Mouse (Mus musculus) heart, embryonic 11.5 days (tissue): ENCODE measurements around the gene Tomm34. TPM values are rescaled to one million over a fixed set of nuclear protein-coding genes. Genes with fewer than 3 reads are reported as not detected.
A peak's percentile ranks its signal among the peaks of the same experiment; 100 is the strongest.

Source experiments
- ATAC-seq: fragments of 200-750 bp; cut with Nextera tagmentation; replicated peaks from 2 replicates; pipeline ENCODE4 v1.8.0; 2017; ENCODE audit warnings: moderate library complexity; ENCODE audit not compliant: insufficient number of reproducible peaks, low FRiP score, low TSS enrichment
- H3K27ac ChIP-seq: fragments of 300-500 bp; sonication (generic); 2 replicates; pipeline ENCODE4 v1.5.1; 2014; ENCODE audit warnings: mild to moderate bottlenecking, low read depth, low read length
- H3K27me3 ChIP-seq: fragments of 300-500 bp; sonication (generic); 2 replicates; pipeline ENCODE4 v1.6.1; 2014; ENCODE audit warnings: mild to moderate bottlenecking, low read length, mixed read lengths; ENCODE audit not compliant: control insufficient read depth, insufficient read depth
- H3K36me3 ChIP-seq: fragments of 300-500 bp; sonication (generic); 2 replicates; pipeline ENCODE4 v1.6.1; 2014; ENCODE audit warnings: mild to moderate bottlenecking, low read length, moderate library complexity, mixed read lengths; ENCODE audit not compliant: control insufficient read depth, insufficient read depth
- H3K4me1 ChIP-seq: fragments of 300-500 bp; sonication (generic); 2 replicates; pipeline ENCODE4 v1.6.1; 2014; ENCODE audit warnings: low read length; ENCODE audit not compliant: control insufficient read depth, insufficient read depth
- H3K4me2 ChIP-seq: fragments of 300-500 bp; sonication (generic); 2 replicates; pipeline ENCODE4 v1.6.1; 2014; ENCODE audit warnings: mild to moderate bottlenecking, moderate library complexity
- H3K4me3 ChIP-seq: fragments of 300-500 bp; sonication (generic); 2 replicates; pipeline ENCODE4 v1.5.1; 2014; ENCODE audit warnings: low read depth, low read length
- H3K9ac ChIP-seq: fragments of 300-500 bp; sonication (generic); 2 replicates; pipeline ENCODE4 v1.6.1; 2014; ENCODE audit warnings: mild to moderate bottlenecking, low read depth, low read length, moderate library complexity
- H3K9me3 ChIP-seq: fragments of 300-500 bp; sonication (generic); replicated peaks from 2 replicates; pipeline ENCODE4 v1.6.1; 2016; ENCODE audit warnings: low read length; ENCODE audit not compliant: control insufficient read depth
- WGBS: fragments of 180-500 bp; shearing (Covaris S2); extraction: QIAGEN DNeasy Blood & Tissue Kit; methylation state at CpG from one replicate; pipeline ENCODE4 v1.1.7; 2014; ENCODE audit not compliant: insufficient replicate concordance; 5-methylcytosine and 5-hydroxymethylcytosine counted together
- polyA plus RNA-seq: library from polyadenylated mRNA; unstranded; fragments of >200 nt; fragmentation: Nextera tagmentation; extraction: Ambion mirVana; gene quantifications from 2 replicates; pipeline ENCODE4 v1.2.1, GENCODE M21; 2014

Tomm34 gene
- polyA plus RNA-seq, 1 experiment from 2014 or later, result 56.7 TPM

- Histone ChIP-seq H3K4me2 (no peak overlapping the region), H3K4me1 (peaks cover 5% of the 10 kb centered on the region; the same call in 1 of the 2 replicates), H3K27me3 (peaks cover 3% of the 10 kb centered on the region; the same call in 1 of the 2 replicates), H3K27ac (no peak overlapping the region), H3K9ac (no peak overlapping the region), H3K9me3 (no peaks in the 10 kb centered on the region), H3K4me3 (no peak overlapping the region), H3K36me3 (no peaks in the 10 kb centered on the region)
- 85% methylated on average over 2 of the region's 2 CpGs for WGBS
- ATAC-seq, result no peak
Observed at GRCm38 (mm10) chr2:164041523-164041922, 29.4 kb downstream of the Tomm34 start.

GRCm38 (mm10) chr2:164040949-164041348 lies 30.0 kb downstream of the Tomm34 start:
- Histone ChIP-seq H3K4me1 (peaks cover 5% of the 10 kb centered on the region; the same call in 1 of the 2 replicates), H3K27ac (no peak overlapping the region), H3K9ac (no peak overlapping the region), H3K36me3 (no peaks in the 10 kb centered on the region), H3K9me3 (no peaks in the 10 kb centered on the region), H3K27me3 (peaks cover 3% of the 10 kb centered on the region; the same call in 1 of the 2 replicates), H3K4me2 (no peak overlapping the region), H3K4me3 (no peak overlapping the region)
- no peak for ATAC-seq
- 83% methylated on average over 6 of the region's 6 CpGs for WGBS

- H3K4me2 ChIP-seq, result no peak overlapping the region
- H3K36me3 ChIP-seq, result no peaks in the 10 kb centered on the region
- peaks cover 5% of the 10 kb centered on the region; the same call in 1 of the 2 replicates for H3K4me1 ChIP-seq
- ATAC-seq, result 0 out of 2 replicates have a peak, but pooled peaks have one; percentile 43
- H3K27me3 ChIP-seq, result peaks cover 3% of the 10 kb centered on the region; the same call in 1 of the 2 replicates
- WGBS, result 95% methylated on average over 1 of the region's 1 CpGs
- no peak overlapping the region for H3K27ac ChIP-seq
- no peak overlapping the region for H3K9ac ChIP-seq
- H3K9me3 ChIP-seq, result no peaks in the 10 kb centered on the region
- H3K4me3 ChIP-seq, result no peak overlapping the region
Observed at GRCm38 (mm10) chr2:164038407-164039028, 32.5 kb downstream of the Tomm34 start.

DNA sequence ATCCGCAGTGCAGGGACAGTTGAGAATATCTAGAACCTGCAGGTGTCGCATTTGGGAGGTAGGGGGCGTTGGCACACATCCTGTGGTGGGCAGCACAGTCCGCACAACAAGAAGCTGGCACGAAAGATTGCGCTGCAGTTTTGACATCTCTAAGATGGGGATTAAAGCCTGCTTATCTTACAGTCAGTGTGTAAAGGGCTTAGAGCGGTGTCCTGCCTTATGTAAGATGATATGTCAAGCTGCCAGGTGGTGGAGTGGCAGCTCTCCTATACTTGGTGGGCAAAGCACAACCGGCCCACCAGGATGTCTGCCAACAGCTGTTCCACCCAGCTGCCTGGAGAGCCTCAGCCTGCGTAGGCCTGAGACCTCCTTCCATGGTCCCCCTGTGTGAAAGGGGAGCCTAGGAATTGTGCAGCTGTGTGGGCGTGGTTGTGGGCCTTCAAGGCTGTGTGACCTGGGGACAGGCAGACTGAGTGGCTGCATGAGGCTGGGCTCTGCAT lies 34.4 kb downstream of the Tomm34 start:
- Histone ChIP-seq H3K4me3 (no peak overlapping the region), H3K36me3 (no peaks in the 10 kb centered on the region), H3K4me1 (peaks cover 5% of the 10 kb centered on the region; the same call in 1 of the 2 replicates), H3K27ac (no peak overlapping the region), H3K4me2 (no peak overlapping the region), H3K27me3 (no peaks in the 10 kb centered on the region), H3K9me3 (no peaks in the 10 kb centered on the region), H3K9ac (no peak overlapping the region)
- 30% methylated on average over 10 of the region's 10 CpGs for WGBS
- ATAC-seq, result no peak; the same call in 1 of the 2 replicates

- Histone ChIP-seq H3K4me3 (no peak overlapping the region), H3K4me1 (peaks cover 5% of the 10 kb centered on the region; the same call in 1 of the 2 replicates), H3K9ac (no peak overlapping the region), H3K4me2 (no peak overlapping the region), H3K27ac (no peak overlapping the region), H3K27me3 (no peaks in the 10 kb centered on the region), H3K36me3 (no peaks in the 10 kb centered on the region), H3K9me3 (no peaks in the 10 kb centered on the region)
- 77% methylated on average over 3 of the region's 3 CpGs for WGBS
- ATAC-seq, result no peak
Observed at GRCm38 (mm10) chr2:164032973-164033372, 38.0 kb downstream of the Tomm34 start.

DNA sequence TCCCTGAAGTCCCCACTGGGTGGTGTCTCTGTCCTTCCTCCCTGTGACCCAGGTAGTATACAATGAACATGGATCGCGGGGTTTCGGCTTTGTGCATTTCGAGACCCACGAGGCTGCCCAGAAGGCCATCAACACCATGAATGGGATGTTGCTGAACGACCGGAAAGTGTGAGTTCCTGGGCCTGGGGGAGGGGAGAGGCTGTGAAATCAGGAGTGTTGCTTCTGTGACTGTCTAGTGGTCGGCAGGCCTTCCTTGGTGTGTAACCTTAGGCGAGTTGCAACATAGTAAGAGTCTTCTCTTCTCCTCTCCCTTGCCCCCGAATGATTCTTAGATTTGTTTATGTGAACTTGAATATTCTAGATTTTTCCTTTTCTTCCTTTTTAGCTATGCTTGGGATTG lies 39.8 kb downstream of the Tomm34 start:
- Histone ChIP-seq H3K9ac (no peak overlapping the region), H3K27ac (no peak overlapping the region), H3K4me1 (no peaks in the 10 kb centered on the region), H3K27me3 (no peaks in the 10 kb centered on the region), H3K4me2 (no peak overlapping the region), H3K9me3 (no peaks in the 10 kb centered on the region), H3K36me3 (no peaks in the 10 kb centered on the region), H3K4me3 (no peak overlapping the region)
- WGBS, result 68% methylated on average over 10 of the region's 10 CpGs
- no peak for ATAC-seq

DNA sequence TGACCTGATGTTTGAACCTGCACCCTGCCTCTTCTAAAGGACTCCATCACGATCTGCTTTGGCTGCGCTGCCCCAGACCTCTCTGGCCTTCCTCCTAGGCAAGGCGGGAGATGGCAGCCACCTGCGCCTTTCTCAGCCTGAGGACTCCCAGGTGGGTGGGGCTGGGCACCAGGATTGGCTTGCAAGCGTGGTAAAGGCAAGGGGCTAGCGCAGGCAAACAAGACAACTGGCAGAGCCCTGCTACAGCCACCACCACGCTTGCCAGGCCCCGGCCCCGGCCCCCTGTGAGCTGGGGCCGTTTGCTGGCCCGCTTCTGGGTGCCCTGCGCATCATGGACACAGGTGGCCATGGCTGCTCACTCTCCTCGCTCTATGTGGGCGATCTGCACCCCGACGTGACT lies 45.8 kb downstream of the Tomm34 start, which contains the start of gene Pabpc1l:
Gene Pabpc1l (plus strand): TSS at position 301 of the 400 bp plus-strand sequence.
- H3K27me3 ChIP-seq, result no peaks in the 10 kb centered on the region
- H3K4me2 ChIP-seq, result no peak within 1 kb of the TSS
- H3K27ac ChIP-seq, result no peak within 1 kb of the TSS
- ATAC-seq, result no peak
- no peak within 1 kb of the TSS for H3K4me3 ChIP-seq
- no peaks in the 10 kb centered on the region for H3K4me1 ChIP-seq
- WGBS, result 76% methylated on average over 16 of the region's 16 CpGs
- H3K9ac ChIP-seq, result no peak within 1 kb of the TSS
- H3K36me3 ChIP-seq, result no peaks in the 10 kb centered on the region
- H3K9me3 ChIP-seq, result no peaks in the 10 kb centered on the region

DNA sequence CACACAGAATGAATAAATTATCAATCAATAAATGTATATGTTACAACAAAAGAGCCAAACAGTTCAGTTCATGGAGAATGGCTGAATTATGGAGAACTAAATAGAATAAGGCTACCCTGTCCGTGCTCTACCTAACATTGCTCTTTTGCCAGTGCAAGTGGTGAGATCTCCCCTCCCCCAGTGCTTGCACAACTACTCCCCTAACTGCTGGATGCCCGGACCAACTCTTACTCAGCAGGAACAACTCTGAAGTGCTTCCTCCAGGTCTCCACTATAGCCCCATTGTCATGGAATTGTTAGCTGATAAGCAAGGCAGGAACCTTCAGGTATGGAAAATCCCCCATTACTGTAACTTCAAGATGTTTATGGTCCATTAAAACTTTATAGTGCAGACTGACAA lies 48.9 kb downstream of the Tomm34 start:
- no peaks in the 10 kb centered on the region for H3K4me1 ChIP-seq
- no peaks in the 10 kb centered on the region for H3K27me3 ChIP-seq
- WGBS, result 50% methylated on average over 2 of the region's 2 CpGs
- H3K9ac ChIP-seq, result no peak overlapping the region
- H3K9me3 ChIP-seq, result no peaks in the 10 kb centered on the region
- H3K4me3 ChIP-seq, result no peak overlapping the region
- H3K4me2 ChIP-seq, result no peak overlapping the region
- peaks cover 11% of the 10 kb centered on the region for H3K36me3 ChIP-seq
- ATAC-seq, result no peak
- H3K27ac ChIP-seq, result no peak overlapping the region

DNA sequence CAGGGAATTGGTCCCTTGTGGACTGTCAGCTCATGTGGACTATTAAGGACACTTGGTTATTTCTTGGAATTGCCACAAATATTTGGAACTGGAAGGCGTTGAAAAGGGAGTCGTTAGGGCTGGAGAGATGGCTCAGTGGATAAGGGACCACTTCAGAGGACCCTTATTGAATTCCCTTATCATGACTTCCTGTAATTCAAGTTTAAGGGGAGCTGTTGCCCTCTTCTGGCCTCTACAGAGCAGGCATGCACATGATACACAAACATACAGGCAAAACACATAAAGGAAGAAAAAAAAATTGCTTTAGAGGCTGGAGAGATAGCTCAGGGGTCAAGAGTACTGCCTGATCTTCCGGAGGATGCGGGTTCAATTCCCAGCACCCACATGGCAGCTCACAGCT lies 51.0 kb downstream of the Tomm34 start:
- Histone ChIP-seq H3K4me3 (no peak overlapping the region), H3K9me3 (no peaks in the 10 kb centered on the region), H3K9ac (no peak overlapping the region), H3K4me2 (no peak overlapping the region), H3K36me3 (peaks cover 26% of the 10 kb centered on the region), H3K27me3 (no peaks in the 10 kb centered on the region), H3K4me1 (no peaks in the 10 kb centered on the region), H3K27ac (no peak overlapping the region)
- WGBS, result 77% methylated on average over 4 of the region's 4 CpGs
- no peak for ATAC-seq
